Mouse (Mus musculus): ENCODE data around the gene Cyp8b1.

Gene Cyp8b1

GRCm38 (mm10) chr9:121894447-121894846 is 21.7 kb downstream of the Cyp8b1 start:
- DNase-seq (ENCODE audit: inconsistent age in 2 of 2, low spot score in 1 of 2) = no peak

DNA sequence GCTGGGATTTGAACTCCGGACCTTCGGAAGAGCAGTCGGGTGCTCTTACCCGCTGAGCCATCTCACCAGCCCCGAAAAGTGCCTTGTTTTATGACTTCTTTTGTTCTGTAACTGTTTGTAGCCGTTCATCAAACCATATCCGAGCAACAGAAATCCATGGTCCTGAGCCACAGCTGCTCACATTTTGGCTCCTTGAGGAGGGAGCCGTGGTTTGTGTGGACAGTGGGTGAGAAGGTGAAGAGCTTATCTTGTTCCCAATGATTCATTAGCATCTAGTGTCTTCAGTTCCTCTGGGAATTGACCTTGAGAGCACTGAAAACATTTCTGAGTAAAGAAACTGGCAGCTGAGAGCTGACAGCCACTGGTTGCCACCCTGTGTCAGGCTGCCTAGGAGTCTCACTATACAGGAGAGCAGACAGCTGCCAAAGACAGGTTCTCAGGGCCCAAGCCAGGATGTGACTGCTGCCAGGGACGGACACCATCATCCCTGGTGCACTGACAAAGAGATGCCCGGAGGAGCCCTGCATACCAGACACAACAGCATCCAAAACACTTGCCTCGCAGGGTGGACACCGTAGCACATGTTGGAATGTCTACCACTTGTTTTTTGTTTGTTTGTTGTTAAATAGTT is 23.9 kb downstream of the Cyp8b1 start:
- peak; percentile 58 to 78 for DNase-seq (ENCODE audit: inconsistent age in 2 of 2, low spot score in 1 of 2)

DNA sequence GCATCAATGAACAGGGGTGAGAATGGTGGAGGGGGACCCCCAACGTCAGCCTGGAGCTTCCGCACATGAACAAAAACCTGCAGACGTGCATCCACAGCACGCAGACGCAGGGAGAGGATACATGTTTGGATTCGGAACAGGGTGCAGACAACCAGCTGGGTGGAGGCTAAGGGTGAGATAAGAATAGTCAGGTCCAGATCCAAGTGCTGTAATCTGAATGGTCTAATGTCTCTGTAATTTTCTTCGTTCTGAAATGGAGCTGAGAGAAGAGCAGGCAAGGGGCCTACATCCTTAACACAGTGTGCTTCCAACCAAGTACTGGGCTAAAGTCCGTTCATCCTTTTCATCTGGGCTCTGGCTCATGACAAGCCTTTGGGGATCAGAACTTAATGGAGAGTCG is 24.8 kb downstream of the Cyp8b1 start:
- DNase-seq (ENCODE audit: inconsistent age in 2 of 2, low spot score in 1 of 2) = no peak

- DNase-seq (ENCODE audit: inconsistent age in 2 of 2, low spot score in 1 of 2) = peak; percentile 89 to 96
Observed at GRCm38 (mm10) chr9:121890441-121890941, 25.6 kb downstream of the Cyp8b1 start.

GRCm38 (mm10) chr9:121889927-121890440 is 26.1 kb downstream of the Cyp8b1 start:
- DNase-seq (ENCODE audit: inconsistent age in 2 of 2, low spot score in 1 of 2) = peak in 1 of 2 experiments; percentile 67

DNA sequence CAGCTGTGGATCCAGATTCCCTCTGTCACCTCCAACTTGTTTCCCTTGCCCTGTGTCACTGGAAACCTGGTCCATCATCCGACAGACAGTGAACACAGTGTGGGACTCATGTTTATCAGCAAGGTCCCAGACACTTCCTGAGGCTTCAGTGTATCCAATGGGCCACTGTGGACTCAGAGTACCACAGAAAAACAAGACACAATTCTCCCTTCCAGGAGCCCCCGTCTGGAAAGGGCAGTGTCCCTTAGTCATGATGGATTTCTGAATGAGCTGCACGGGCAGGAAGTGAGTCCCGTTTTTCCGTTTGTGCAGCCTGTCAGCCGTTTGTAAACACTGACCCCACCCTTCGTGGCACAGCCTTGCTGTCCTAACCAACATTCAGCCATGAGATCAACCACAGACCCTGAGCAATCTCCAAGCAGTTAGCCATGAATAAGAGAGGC is 34.1 kb downstream of the Cyp8b1 start:
- DNase-seq (ENCODE audit: inconsistent age in 2 of 2, low spot score in 1 of 2) = peak; percentile 43 to 62

GRCm38 (mm10) chr9:121881301-121881700 is 34.8 kb downstream of the Cyp8b1 start:
- DNase-seq (ENCODE audit: inconsistent age in 2 of 2, low spot score in 1 of 2) = peak; percentile 47 to 67

GRCm38 (mm10) chr9:121880840-121881239 is 35.3 kb downstream of the Cyp8b1 start:
- DNase-seq (ENCODE audit: inconsistent age in 2 of 2, low spot score in 1 of 2) = peak; percentile 82 to 90

- peak; percentile 68 to 92 for DNase-seq (ENCODE audit: inconsistent age in 2 of 2, low spot score in 1 of 2)
Observed at GRCm38 (mm10) chr9:121877052-121877740, 38.9 kb downstream of the Cyp8b1 start.

DNA sequence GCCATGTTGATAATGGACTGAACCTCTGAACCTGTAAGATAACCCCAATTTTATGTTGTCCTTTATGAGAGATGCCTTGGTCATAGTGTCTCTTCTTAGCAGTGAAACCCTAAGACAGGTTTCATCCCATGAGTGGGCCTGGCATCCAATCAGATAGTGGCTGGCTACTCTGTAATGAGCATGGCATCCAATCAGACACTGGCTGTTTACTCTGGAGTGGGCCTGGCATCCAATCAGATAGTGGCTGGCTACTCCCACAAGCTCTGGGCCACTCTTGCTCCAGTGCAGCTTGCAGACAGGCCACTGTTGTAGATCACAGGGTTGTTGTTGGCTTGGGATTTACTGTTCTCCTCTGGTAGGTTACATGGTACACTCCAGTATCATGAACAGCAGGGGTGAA is 42.5 kb downstream of the Cyp8b1 start:
- no peak for DNase-seq (ENCODE audit: inconsistent age in 2 of 2, low spot score in 1 of 2)

GRCm38 (mm10) chr9:121872062-121872683 is 43.9 kb downstream of the Cyp8b1 start:
- DNase-seq (ENCODE audit: inconsistent age in 2 of 2, low spot score in 1 of 2) = no peak

GRCm38 (mm10) chr9:121869973-121870515 is 46.1 kb downstream of the Cyp8b1 start:
- DNase-seq (ENCODE audit: inconsistent age in 2 of 2, low spot score in 1 of 2) = no peak

DNA sequence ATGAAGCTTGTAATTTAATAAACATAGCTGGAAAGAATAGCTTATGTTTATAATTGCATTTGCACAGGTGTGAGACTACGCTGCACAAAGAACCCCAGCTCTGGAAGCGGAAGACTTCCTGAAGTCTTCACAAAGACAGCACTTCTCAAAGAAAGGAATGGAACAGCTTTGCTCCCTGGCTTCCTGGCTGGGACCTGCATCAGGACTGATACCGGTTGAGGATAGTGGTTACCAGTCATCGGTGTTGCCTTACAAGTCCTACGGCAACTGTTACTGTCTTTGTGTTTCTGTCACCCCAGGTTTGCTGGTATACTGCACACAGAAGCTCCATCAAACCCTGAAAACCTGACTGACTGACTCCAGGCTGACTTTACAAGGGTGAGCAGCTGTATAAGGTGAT is 46.7 kb downstream of the Cyp8b1 start:
- DNase-seq (ENCODE audit: inconsistent age in 2 of 2, low spot score in 1 of 2) = no peak

GRCm38 (mm10) chr9:121868236-121868635 is 47.9 kb downstream of the Cyp8b1 start:
- DNase-seq (ENCODE audit: inconsistent age in 2 of 2, low spot score in 1 of 2) = no peak

- no peak for DNase-seq (ENCODE audit: inconsistent age in 2 of 2, low spot score in 1 of 2)
Observed at GRCm38 (mm10) chr9:121867632-121868031, 48.5 kb downstream of the Cyp8b1 start.

DNA sequence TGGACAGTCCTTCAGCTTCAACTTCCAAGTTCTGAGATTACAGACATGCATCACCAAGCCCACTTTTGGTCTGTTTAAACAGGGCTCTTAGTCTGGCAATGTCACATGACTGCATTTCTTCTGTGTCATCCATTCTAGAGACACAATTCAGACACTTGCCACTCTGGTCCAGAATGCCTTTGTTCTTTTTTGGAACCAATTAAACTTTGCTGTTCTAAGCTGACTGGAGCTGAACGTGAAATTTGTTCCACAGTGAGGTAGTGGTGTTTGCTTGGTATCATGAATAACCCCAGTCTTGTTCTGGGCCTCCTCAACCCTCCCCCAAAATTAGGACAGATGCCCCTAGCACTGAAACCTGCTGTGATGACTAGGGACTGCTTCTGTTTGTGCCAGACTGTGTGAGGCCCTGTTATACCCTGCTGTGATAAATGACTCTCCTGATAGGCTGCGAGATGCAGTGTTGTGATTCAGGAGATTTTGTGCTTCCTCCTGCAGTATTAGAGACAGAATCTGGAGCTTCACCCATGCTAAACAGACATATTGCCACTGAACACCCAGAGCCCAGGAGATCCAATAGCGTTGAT is 50.6 kb downstream of the Cyp8b1 start:
- peak in 1 of 2 experiments; percentile 61 for DNase-seq (ENCODE audit: inconsistent age in 2 of 2, low spot score in 1 of 2)

DNA sequence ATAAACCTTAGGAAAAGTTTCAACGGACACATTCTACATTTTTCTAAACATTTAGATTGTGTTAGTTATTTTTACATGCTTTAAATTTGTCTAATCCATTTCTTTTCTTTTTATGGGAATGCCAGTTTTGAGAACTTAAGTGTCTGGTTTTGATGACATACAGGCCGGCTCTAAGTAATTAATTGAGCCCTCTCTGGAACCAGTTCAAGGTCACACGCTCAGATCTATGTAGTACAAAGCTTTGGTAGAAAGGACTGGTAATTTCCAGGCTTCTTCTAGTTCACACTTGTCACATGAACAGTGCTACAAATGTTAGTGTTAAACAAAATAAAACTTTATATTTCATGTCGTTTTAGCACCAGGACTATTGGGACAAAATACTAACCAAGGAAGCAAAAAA is 51.3 kb downstream of the Cyp8b1 start:
- DNase-seq (ENCODE audit: inconsistent age in 2 of 2, low spot score in 1 of 2) = peak in 1 of 2 experiments; percentile 76

Measured in adrenal gland, adult (tissue).